Mouse (Mus musculus) MEL (cell line): ENCODE data around the gene Angpt4. TPM values are rescaled to one million over a fixed set of nuclear protein-coding genes. Genes with fewer than 3 reads are reported as not detected.
A peak's percentile ranks its signal among the peaks of the same experiment; 100 is the strongest.

Source experiments
- DNase-seq: peaks from one replicate; pipeline ENCODE4 v3.0.0; 2011; ENCODE audit warnings: low read depth, low spot score
- H3K27ac ChIP-seq: 2 replicates; pipeline ENCODE4 v1.5.1; 2012; ENCODE audit warnings: low read depth, mild to moderate bottlenecking, control low read depth, low read length, moderate library complexity; ENCODE audit not compliant: control insufficient read depth
- H3K27me3 ChIP-seq, 2 experiments: fragments of 150-350 bp in 1 of 2; sonication (generic) in 1 of 2; 2 replicates each; pipeline ENCODE4 v1.6.1; 2012; ENCODE audit warnings: low read length in 2 of 2, mild to moderate bottlenecking in 2 of 2, improper control_type of control experiment in 1 of 2, moderate library complexity in 1 of 2; ENCODE audit not compliant: insufficient read depth in 2 of 2, control insufficient read depth in 1 of 2
- H3K36me3 ChIP-seq, 2 experiments: 2 replicates each; pipeline ENCODE4 v1.6.1; 2012 to 2014; ENCODE audit warnings: low read length in 2 of 2, improper control_type of control experiment in 1 of 2, inconsistent platforms in 1 of 2, mild to moderate bottlenecking in 1 of 2; ENCODE audit not compliant: insufficient read depth in 2 of 2, control insufficient read depth in 1 of 2
- H3K4me1 ChIP-seq, 2 experiments: fragments of 150-350 bp in 1 of 2; sonication (generic) in 1 of 2; 2 replicates each; pipeline ENCODE4 v1.6.1; 2012; ENCODE audit warnings: low read length in 2 of 2, improper control_type of control experiment in 1 of 2, mild to moderate bottlenecking in 1 of 2; ENCODE audit not compliant: insufficient read depth in 2 of 2, control insufficient read depth in 1 of 2
- H3K4me3 ChIP-seq, 2 experiments: fragments of 150-350 bp in 1 of 2; sonication (generic) in 1 of 2; 2 replicates each; pipeline ENCODE4 v1.5.1; 2012; ENCODE audit warnings: low read depth in 2 of 2, low read length in 2 of 2, mild to moderate bottlenecking in 2 of 2, moderate library complexity in 2 of 2, control low read depth in 1 of 2, improper control_type of control experiment in 1 of 2; ENCODE audit not compliant: control insufficient read depth in 1 of 2, insufficient read depth in 1 of 2
- H3K79me2 ChIP-seq: 2 replicates; pipeline ENCODE4 v1.6.1; 2012; ENCODE audit warnings: mild to moderate bottlenecking, low read length, moderate library complexity; ENCODE audit not compliant: control insufficient read depth, poor library complexity, insufficient read depth
- H3K9ac ChIP-seq: 2 replicates; pipeline ENCODE4 v1.6.1; 2012; ENCODE audit warnings: low read depth, mild to moderate bottlenecking, control low read depth, low read length, moderate library complexity; ENCODE audit not compliant: control insufficient read depth, poor library complexity, severe bottlenecking
- H3K9me3 ChIP-seq: fragments of 150-350 bp; sonication (generic); replicated peaks from 2 replicates; pipeline ENCODE4 v1.6.1; 2012; ENCODE audit warnings: mild to moderate bottlenecking, low read length, improper control_type of control experiment, moderate library complexity; ENCODE audit not compliant: insufficient read depth
- BHLHE40 ChIP-seq: IDR thresholded peaks from 2 replicates; pipeline ENCODE4 v1.6.1; 2012; ENCODE audit warnings: low read depth, mild to moderate bottlenecking, inconsistent platforms, low read length, improper control_type of control experiment, borderline replicate concordance
- CHD2 ChIP-seq: IDR thresholded peaks from 2 replicates; pipeline ENCODE4 v1.6.1; 2011; ENCODE audit warnings: low read length, improper control_type of control experiment
- E2F4 ChIP-seq: IDR thresholded peaks from 2 replicates; pipeline ENCODE4 v1.6.1; 2011; ENCODE audit warnings: low read depth, low read length, improper control_type of control experiment, borderline replicate concordance
- ELF1 ChIP-seq: IDR thresholded peaks from 2 replicates; pipeline ENCODE4 v1.6.1; 2014; ENCODE audit warnings: low read depth, mild to moderate bottlenecking, inconsistent platforms, low read length, improper control_type of control experiment, moderate library complexity
- EP300 ChIP-seq, 2 experiments: IDR thresholded peaks; 2 replicates each; pipeline ENCODE4 v1.6.1; 2011; ENCODE audit warnings: improper control_type of control experiment in 2 of 2, low read length in 2 of 2, low read depth in 1 of 2, mild to moderate bottlenecking in 1 of 2
- GABPA ChIP-seq: IDR thresholded peaks from 2 replicates; pipeline ENCODE4 v1.6.1; 2012; ENCODE audit warnings: low read depth, mild to moderate bottlenecking, inconsistent platforms, low read length, improper control_type of control experiment, moderate library complexity
- GATA1 ChIP-seq: IDR thresholded peaks from 2 replicates; pipeline ENCODE4 v1.6.1; 2011; ENCODE audit warnings: low read depth, low read length, improper control_type of control experiment
- HCFC1 ChIP-seq: IDR thresholded peaks from 2 replicates; pipeline ENCODE4 v1.6.1; 2012; ENCODE audit warnings: low read depth, mild to moderate bottlenecking, inconsistent platforms, low read length, improper control_type of control experiment, moderate library complexity
- JUND ChIP-seq: IDR thresholded peaks from 2 replicates; pipeline ENCODE4 v1.6.1; 2011; ENCODE audit warnings: low read depth, mild to moderate bottlenecking, improper control_type of control experiment, low read length
- KAT2A ChIP-seq: conservative IDR thresholded peaks from 2 replicates; pipeline ENCODE4 v1.6.1; 2012; ENCODE audit warnings: low read depth, low read length, improper control_type of control experiment, inconsistent platforms
- MAX ChIP-seq: IDR thresholded peaks from 2 replicates; pipeline ENCODE4 v1.6.1; 2011; ENCODE audit warnings: low read length, improper control_type of control experiment
- MAZ ChIP-seq: IDR thresholded peaks from 2 replicates; pipeline ENCODE4 v1.6.1; 2012; ENCODE audit warnings: low read depth, mild to moderate bottlenecking, inconsistent platforms, low read length, improper control_type of control experiment
- MEF2A ChIP-seq: IDR thresholded peaks from 2 replicates; pipeline ENCODE4 v1.6.1; 2014; ENCODE audit warnings: low read depth, mild to moderate bottlenecking, inconsistent platforms, low read length, improper control_type of control experiment; ENCODE audit not compliant: poor library complexity, insufficient replicate concordance, severe bottlenecking; ENCODE audit errors: extremely low read depth
- MYC ChIP-seq: IDR thresholded peaks from 2 replicates; pipeline ENCODE4 v1.6.1; 2011; ENCODE audit warnings: low read depth, mild to moderate bottlenecking, low read length, improper control_type of control experiment, moderate library complexity
- NELFE ChIP-seq: IDR thresholded peaks from 2 replicates; pipeline ENCODE4 v1.6.1; 2011; ENCODE audit warnings: low read depth, low read length, improper control_type of control experiment
- NRF1 ChIP-seq: IDR thresholded peaks from 2 replicates; pipeline ENCODE4 v1.6.1; 2014; ENCODE audit warnings: low read depth, mild to moderate bottlenecking, inconsistent platforms, low read length, improper control_type of control experiment, moderate library complexity; ENCODE audit not compliant: poor library complexity, insufficient read depth, severe bottlenecking
- POLR2A ChIP-seq, 2 experiments: IDR thresholded peaks; 2 replicates each; pipeline ENCODE4 v1.6.1; 2011 to 2012; ENCODE audit warnings: low read length in 2 of 2, mild to moderate bottlenecking in 2 of 2, control low read depth in 1 of 2, improper control_type of control experiment in 1 of 2, low read depth in 1 of 2, moderate library complexity in 1 of 2; ENCODE audit not compliant: control insufficient read depth in 1 of 2, insufficient read depth in 1 of 2, poor library complexity in 1 of 2
- SMC3 ChIP-seq: IDR thresholded peaks from 2 replicates; pipeline ENCODE4 v1.6.1; 2011; ENCODE audit warnings: low read depth, low read length, improper control_type of control experiment
- TCF12 ChIP-seq: IDR thresholded peaks from 2 replicates; pipeline ENCODE4 v1.6.1; 2014; ENCODE audit warnings: low read depth, mild to moderate bottlenecking, inconsistent platforms, low read length, improper control_type of control experiment, moderate library complexity
- USF1 ChIP-seq: IDR thresholded peaks from 2 replicates; pipeline ENCODE4 v1.6.1; 2014; ENCODE audit warnings: low read depth, mild to moderate bottlenecking, inconsistent platforms, low read length, improper control_type of control experiment, moderate library complexity
- USF2 ChIP-seq, 2 experiments: IDR thresholded peaks; 2 replicates each; pipeline ENCODE4 v1.6.1; 2011 to 2012; ENCODE audit warnings: improper control_type of control experiment in 2 of 2, low read length in 2 of 2, borderline replicate concordance in 1 of 2, inconsistent platforms in 1 of 2, low read depth in 1 of 2, mild to moderate bottlenecking in 1 of 2; ENCODE audit not compliant: insufficient read depth in 1 of 2
- ZKSCAN1 ChIP-seq: IDR thresholded peaks from 2 replicates; pipeline ENCODE4 v1.6.1; 2012; ENCODE audit warnings: low read depth, mild to moderate bottlenecking, inconsistent platforms, low read length, improper control_type of control experiment, moderate library complexity
- ZMIZ1 ChIP-seq: IDR thresholded peaks from 2 replicates; pipeline ENCODE4 v1.6.1; 2012; ENCODE audit warnings: low read depth, mild to moderate bottlenecking, inconsistent platforms, low read length, improper control_type of control experiment, moderate library complexity
- ZNF384 ChIP-seq: IDR thresholded peaks from 2 replicates; pipeline ENCODE4 v1.6.1; 2012; ENCODE audit warnings: low read depth, mild to moderate bottlenecking, inconsistent platforms, low read length, improper control_type of control experiment
- polyA plus RNA-seq, 2 experiments: library from polyadenylated mRNA; stranded (reverse) in 1 of 2; unstranded in 1 of 2; fragments of >175 nt in 1 of 2; fragments of >200 nt in 1 of 2; gene quantifications; 2 replicates each; pipeline versions ENCODE4 v1.2.1 to v1.2.4; 2012; ENCODE audit warnings: low replicate concordance in 2 of 2, low read depth in 1 of 2; ENCODE audit not compliant: insufficient read length in 2 of 2, insufficient read depth in 1 of 2, missing spikeins in 1 of 2
- total RNA-seq: library from RNA; depleted of rRNA; stranded (reverse); fragments of 300-350 nt; gene quantifications from 2 replicates; pipeline ENCODE4 v1.2.3, GENCODE M21; 2012

Gene Angpt4
- total and polyA plus RNA-seq, 3 experiments, result not detected

DNA sequence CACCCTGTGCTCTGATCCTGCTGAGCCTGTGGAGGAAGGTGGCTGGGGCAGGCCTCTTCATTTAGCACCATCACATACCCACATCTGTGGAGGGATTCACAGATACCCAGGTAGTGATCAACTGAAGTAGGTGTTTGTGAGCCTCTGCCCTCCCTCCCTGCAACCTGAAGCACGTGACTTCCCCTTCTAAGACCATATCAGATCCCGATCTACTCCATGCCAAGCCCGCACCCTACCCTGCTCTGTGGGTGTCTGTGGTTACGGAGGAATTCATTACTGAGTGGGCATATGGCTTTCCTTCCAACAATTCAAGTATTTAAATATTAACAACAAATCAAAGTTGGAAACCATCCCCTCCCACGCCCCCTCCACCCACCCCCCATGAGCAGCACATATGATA lies 52.3 kb downstream of the Angpt4 start:
- no peaks in the 10 kb centered on the region for H3K79me2 ChIP-seq
- H3K27me3 ChIP-seq, result no peaks in the 10 kb centered on the region
- no peak overlapping the region for H3K27ac ChIP-seq
- H3K9me3 ChIP-seq, result no peaks in the 10 kb centered on the region
- H3K4me3 ChIP-seq, result no peak overlapping the region
- TF ChIP-seq USF2 (IDR thresholded peaks at IDR 0.05; ENCODE audit: borderline replicate concordance in 1 of 2, insufficient read depth in 1 of 2, low read depth in 1 of 2, low read length in 2 of 2) (no peak), GABPA (no peak), HCFC1 (no peak), GATA1 (0 out of 2 replicates have a peak, but pooled peaks have one; percentile 16), USF1 (peak; percentile 79), CHD2 (no peak), MAX (no peak), JUND (no peak), TCF12 (no peak), SMC3 (no peak), ZNF384 (no peak), EP300 (IDR thresholded peaks at IDR 0.05; ENCODE audit: low read depth in 1 of 2, low read length in 2 of 2) (no peak), MAZ (no peak), KAT2A (no peak), ZMIZ1 (no peak), NELFE (no peak), BHLHE40 (peak; percentile 68; the same call in 1 of the 2 replicates), ELF1 (no peak)
- peaks cover 0 to under 1% of the 10 kb centered on the region in 2 experiments; a peak in 1 of 4 replicates for H3K36me3 ChIP-seq
- DNase-seq, result no peak
- H3K4me1 ChIP-seq, result peaks cover 0 to 6% of the 10 kb centered on the region in 2 experiments; a peak in 1 of 4 replicates
- H3K9ac ChIP-seq, result no peak overlapping the region

DNA sequence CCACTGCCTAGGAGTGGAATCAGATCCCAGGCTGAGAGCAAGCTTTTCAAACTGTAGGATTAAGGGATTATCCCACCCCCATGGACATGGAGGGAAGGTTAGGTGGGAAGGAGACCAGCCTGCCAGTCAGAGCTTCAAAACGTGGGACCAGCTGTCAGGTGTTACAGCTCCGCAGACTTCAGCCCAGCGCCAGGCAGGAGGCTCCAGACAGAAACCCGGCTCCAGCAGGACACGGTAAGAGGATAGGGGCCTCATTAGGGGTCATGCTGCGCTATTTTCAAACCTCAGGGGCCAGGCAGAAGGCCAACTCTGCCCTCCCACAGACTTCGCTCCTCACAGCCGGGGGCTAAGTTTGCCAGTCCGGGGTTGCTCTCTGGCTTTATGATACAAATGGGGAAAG lies 53.0 kb downstream of the Angpt4 start:
- Histone ChIP-seq H3K27ac (no peak overlapping the region), H3K79me2 (no peaks in the 10 kb centered on the region)
- TF ChIP-seq CHD2, result no peak
- no peak for TF ChIP-seq E2F4
- TF ChIP-seq JUND, result no peak
- TF ChIP-seq HCFC1, result no peak
- TF ChIP-seq ZKSCAN1, result no peak
- TF ChIP-seq POLR2A (IDR thresholded peaks at IDR 0.05; ENCODE audit: control insufficient read depth in 1 of 2, insufficient read depth in 1 of 2, low read depth in 1 of 2, low read length in 2 of 2, poor library complexity in 1 of 2), result no peak
- TF ChIP-seq KAT2A, result no peak
- no peak for TF ChIP-seq USF1
- no peak for TF ChIP-seq MYC
- TF ChIP-seq MEF2A, result no peak
- no peak for TF ChIP-seq USF2 (IDR thresholded peaks at IDR 0.05; ENCODE audit: borderline replicate concordance in 1 of 2, insufficient read depth in 1 of 2, low read depth in 1 of 2, low read length in 2 of 2)
- TF ChIP-seq NRF1, result no peak
- TF ChIP-seq, all 39 proteins: peak for 0
- H3K36me3 ChIP-seq, result peaks cover 0 to 2% of the 10 kb centered on the region in 2 experiments; a peak in 1 of 4 replicates
- H3K9ac ChIP-seq, result no peak overlapping the region
- H3K4me1 ChIP-seq, result peaks cover 0 to 7% of the 10 kb centered on the region in 2 experiments; a peak in 1 of 4 replicates
- DNase-seq, result no peak
- H3K4me3 ChIP-seq, result no peak overlapping the region
- H3K9me3 ChIP-seq, result no peaks in the 10 kb centered on the region
- H3K27me3 ChIP-seq, result no peaks in the 10 kb centered on the region
